ENCODE assay signal across 10 mouse cellular contexts in the genomic region with DNA sequence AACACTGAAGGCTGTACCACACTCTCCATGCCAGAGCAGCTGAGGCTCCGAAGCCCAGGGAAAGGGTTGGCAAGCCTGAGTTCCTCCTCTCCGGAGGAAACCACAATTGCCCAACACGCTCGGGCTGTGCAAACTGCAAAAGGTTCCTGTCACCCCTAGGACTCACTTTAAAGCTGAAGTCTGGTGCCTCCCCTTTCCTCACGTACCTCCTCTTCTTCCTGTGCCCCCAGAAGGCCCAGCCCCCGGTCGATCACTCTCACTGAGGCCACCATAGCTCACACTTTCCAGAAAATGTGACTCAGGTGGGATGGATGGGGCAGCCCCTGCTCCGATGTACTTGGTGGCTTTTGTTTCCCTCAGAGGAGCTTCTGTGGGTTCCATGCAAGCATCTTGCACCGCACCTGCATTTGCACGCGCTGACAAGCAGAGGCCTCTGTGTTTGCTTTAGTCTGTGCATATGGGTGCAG. TPM values are rescaled to one million over a fixed set of nuclear protein-coding genes. Genes with fewer than 3 reads are reported as not detected.
DNase-seq lines count a peak whose midpoint lies in the region; ATAC-seq and TF ChIP-seq lines count a peak whose summit lies in the region.
"Had no signal": no experiment of that assay in that cellular context is flagged by ENCODE, and none has a peak within 500 bp of the region (broad histone marks: within the 10 kb centered on the region; RNA-seq: fewer than 3 reads in every experiment).

Gene Tnfsf14 (minus strand): TSS at position 137 of the 467 bp plus-strand sequence.

- peak within 1 kb of the TSS; percentile 38 for H3K4me3 ChIP-seq in bone marrow macrophage, adult 2 months (ENCODE audit: insufficient read depth, low read length)
- H3K4me3 ChIP-seq in lung, postnatal 0 days (ENCODE audit: low read depth, low read length), result no peak within 1 kb of the TSS
- H3K4me3 ChIP-seq in layer of hippocampus, adult 2 months, result no peak within 1 kb of the TSS

- DNase-seq in heart, adult 18-20 months, result peak; percentile 26 to 54
- no peak for DNase-seq in heart, adult 8-10 months (ENCODE audit: low spot score)
- DNase-seq in lung, postnatal 0 days (ENCODE audit: low spot score), result no peak
- peak; percentile 28 for DNase-seq in splenic B cell, adult 2 months (ENCODE audit: low read depth, low spot score)
- no peak for DNase-seq in left cerebral cortex, adult 9 months (ENCODE audit: low spot score in 2 of 2)
- DNase-seq in layer of hippocampus, adult 2 months (ENCODE audit: low spot score in 2 of 2), result no peak
- DNase-seq in urinary bladder, postnatal 14 days (ENCODE audit: low spot score), result no peak
- DNase-seq: adrenal gland, postnatal 14 days; retina, postnatal 1 day had no signal

- TF ChIP-seq POLR2A in bone marrow macrophage, adult 2 months (IDR thresholded peaks at IDR 0.05; ENCODE audit: borderline replicate concordance, low read depth, low read length), result no peak

- TF ChIP-seq EP300 in lung, postnatal 0 days (IDR thresholded peaks at IDR 0.05), result no peak

- peaks cover 45% of the 10 kb centered on the region for H3K4me1 ChIP-seq in bone marrow macrophage, adult 2 months (ENCODE audit: control insufficient read depth, insufficient read depth, low read length)
- no peaks in the 10 kb centered on the region for H3K4me1 ChIP-seq in lung, postnatal 0 days (ENCODE audit: insufficient read depth, low read depth, low read length)

- 58% methylated on average over 11 of the region's 11 CpGs for WGBS in lung, postnatal 0 days

- TF ChIP-seq CTCF in bone marrow macrophage, adult 2 months (IDR thresholded peaks at IDR 0.05; ENCODE audit: low read depth, low read length), result no peak
- no peak for TF ChIP-seq CTCF in lung, postnatal 0 days (IDR thresholded peaks at IDR 0.05)
- no peak for TF ChIP-seq CTCF in layer of hippocampus, adult 2 months (conservative IDR thresholded peaks at IDR 0.05)

- H3K27ac ChIP-seq in bone marrow macrophage, adult 2 months (ENCODE audit: insufficient read depth, low read depth, low read length), result peak within 1 kb of the TSS; percentile 49
- no peak within 1 kb of the TSS for H3K27ac ChIP-seq in lung, postnatal 0 days (ENCODE audit: low read length)
- no peak within 1 kb of the TSS for H3K27ac ChIP-seq in layer of hippocampus, adult 2 months

- no peak within 1 kb of the TSS for H3K9ac ChIP-seq in lung, postnatal 0 days (replicated peaks; ENCODE audit: low read depth)

- H3K9me3 ChIP-seq in lung, postnatal 0 days (ENCODE audit: low read length), result no peaks in the 10 kb centered on the region

- no peaks in the 10 kb centered on the region for H3K27me3 ChIP-seq in lung, postnatal 0 days (replicated peaks; ENCODE audit: insufficient read depth, low read length)
- no peaks in the 10 kb centered on the region for H3K27me3 ChIP-seq in splenic B cell, adult 2 months (ENCODE audit: control insufficient read depth, insufficient read depth, low read length, poor library complexity, severe bottlenecking)

- no peak within 1 kb of the TSS for H3K4me2 ChIP-seq in lung, postnatal 0 days (replicated peaks; ENCODE audit: low read depth, low read length)

- ATAC-seq in lung, postnatal 0 days, result peak; percentile 44; the same call in 1 of the 2 replicates

- H3K36me3 ChIP-seq in lung, postnatal 0 days (ENCODE audit: insufficient read depth, low read length), result no peaks in the 10 kb centered on the region
- no peaks in the 10 kb centered on the region for H3K36me3 ChIP-seq in splenic B cell, adult 2 months (ENCODE audit: control insufficient read depth, insufficient read depth, low read length, poor library complexity, severe bottlenecking)

RNA-seq across cellular contexts. Expression of gene Tnfsf14, which starts in this region (rescaled TPM):
- under 1 TPM in 1 of 2 experiments, not detected in 1; 0.36 TPM for total RNA-seq in heart, adult 18-20 months (2021)
- under 1 TPM in 1 of 4 experiments, not detected in 3; 0.20 TPM for total RNA-seq in heart, adult 8-10 months (2022)
- 3.5 and 3.8 TPM in 2 replicates for polyA plus RNA-seq in bone marrow macrophage, adult 2 months (2012; ENCODE audit: insufficient read depth, insufficient read length, missing spikeins)
- 0.50 and 0.73 TPM in 2 replicates for polyA plus RNA-seq in lung, postnatal 0 days (2015; fragmentation: Nextera tagmentation; extraction: Ambion mirVana)
- total RNA-seq in layer of hippocampus, adult 2 months (2021), result not detected

Comparison
In these comparisons a context has a peak if more than half of its experiments do, and no peak if none do; other contexts are left out.
1. Peak in DNase-seq in heart, adult 18-20 months; RNA of the gene not detected or under 1 TPM.
2. Peak in ATAC-seq in lung, postnatal 0 days; RNA of the gene not detected or under 1 TPM.